Mouse (Mus musculus): Measurements from ENCODE around the gene Wdr82. TPM values are rescaled to one million over a fixed set of nuclear protein-coding genes. Genes with fewer than 3 reads are reported as not detected.

The Wdr82 gene
- polyA plus RNA-seq, 1 experiment from 2014 or later: 21.9 TPM

GRCm38 (mm10) chr9:106216971-106217370, 46.2 kb downstream of the Wdr82 start:
- 81% methylated on average over 7 of the region's 7 CpGs for WGBS
- no peak for ATAC-seq (replicated peaks; ENCODE audit: low FRiP score)
- no peak overlapping the region for H3K27ac ChIP-seq
- peaks cover 19% of the 10 kb centered on the region for H3K4me1 ChIP-seq
- H3K9me3 ChIP-seq (replicated peaks): no peaks in the 10 kb centered on the region
- H3K36me3 ChIP-seq: peaks cover 34% of the 10 kb centered on the region
- H3K9ac ChIP-seq: no peak overlapping the region
- no peak overlapping the region for H3K4me2 ChIP-seq
- H3K27me3 ChIP-seq: no peaks in the 10 kb centered on the region
- no peak overlapping the region for H3K4me3 ChIP-seq (replicated peaks)

- H3K27me3 ChIP-seq: peaks cover 14% of the 10 kb centered on the region
- peaks cover 30% of the 10 kb centered on the region for H3K4me1 ChIP-seq
- no peak overlapping the region for H3K9ac ChIP-seq
- no peak overlapping the region for H3K4me2 ChIP-seq
- no peaks in the 10 kb centered on the region for H3K36me3 ChIP-seq
- peak overlapping the region; percentile 43; the same call in 1 of the 2 replicates for H3K27ac ChIP-seq
- H3K9me3 ChIP-seq (replicated peaks): no peaks in the 10 kb centered on the region
- H3K4me3 ChIP-seq (replicated peaks): no peak overlapping the region
- peak; percentile 63 for ATAC-seq (replicated peaks; ENCODE audit: low FRiP score)
- WGBS: 22% methylated on average over 8 of the region's 8 CpGs
Observed at GRCm38 (mm10) chr9:106220894-106221523, 50.3 kb downstream of the Wdr82 start.

DNA sequence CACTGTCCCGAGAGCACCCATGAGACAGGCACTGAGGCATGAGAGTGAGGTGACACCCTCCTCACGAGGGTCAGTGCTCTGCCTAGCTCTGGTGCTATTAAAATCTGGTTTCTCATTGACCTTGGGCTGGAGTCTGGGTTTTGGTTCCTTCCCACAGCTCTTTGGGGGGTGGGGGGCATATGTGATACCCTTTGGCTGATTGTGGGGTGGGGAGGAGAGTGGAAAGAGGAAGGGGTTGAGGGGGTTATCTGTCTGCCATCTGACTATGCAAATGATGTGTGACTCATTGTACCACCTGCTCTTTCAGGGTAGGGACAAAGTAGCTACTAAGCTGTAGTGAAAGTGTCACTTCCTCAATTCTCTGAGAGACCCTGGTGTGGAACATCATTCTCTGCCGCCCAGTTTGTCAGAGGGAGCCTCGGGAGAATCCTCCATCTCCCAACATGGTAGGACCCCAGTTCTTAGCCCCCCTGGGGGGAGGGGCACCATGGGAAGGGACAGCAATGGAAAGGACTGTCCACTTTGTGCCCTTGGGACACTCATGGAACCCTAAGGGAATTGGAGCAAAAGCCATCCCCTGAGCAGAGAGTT, 51.6 kb downstream of the Wdr82 start, which contains the start of gene Tlr9:
Gene Tlr9, plus strand, starts transcription at position 338 of the 591 bp plus-strand sequence.
- H3K4me3 ChIP-seq (replicated peaks): no peak within 1 kb of the TSS
- H3K9ac ChIP-seq: no peak within 1 kb of the TSS
- H3K36me3 ChIP-seq: no peaks in the 10 kb centered on the region
- ATAC-seq (replicated peaks; ENCODE audit: low FRiP score): no peak
- H3K4me2 ChIP-seq: no peak within 1 kb of the TSS
- H3K27ac ChIP-seq: peak within 1 kb of the TSS; percentile 43
- WGBS: 47% methylated on average over 4 of the region's 4 CpGs
- peaks cover 36% of the 10 kb centered on the region for H3K4me1 ChIP-seq
- H3K9me3 ChIP-seq (replicated peaks): no peaks in the 10 kb centered on the region
- H3K27me3 ChIP-seq: peaks cover 20% of the 10 kb centered on the region

- Histone ChIP-seq H3K36me3 (no peaks in the 10 kb centered on the region), H3K9me3 (replicated peaks) (no peaks in the 10 kb centered on the region), H3K27ac (no peak overlapping the region), H3K27me3 (peaks cover 20% of the 10 kb centered on the region), H3K4me3 (replicated peaks) (no peak overlapping the region), H3K4me1 (peaks cover 36% of the 10 kb centered on the region), H3K9ac (no peak overlapping the region), H3K4me2 (no peak overlapping the region)
- 84% methylated on average over 4 of the region's 4 CpGs for WGBS
- ATAC-seq (replicated peaks; ENCODE audit: low FRiP score): no peak
Observed at GRCm38 (mm10) chr9:106222994-106223393, 52.3 kb downstream of the Wdr82 start.

DNA sequence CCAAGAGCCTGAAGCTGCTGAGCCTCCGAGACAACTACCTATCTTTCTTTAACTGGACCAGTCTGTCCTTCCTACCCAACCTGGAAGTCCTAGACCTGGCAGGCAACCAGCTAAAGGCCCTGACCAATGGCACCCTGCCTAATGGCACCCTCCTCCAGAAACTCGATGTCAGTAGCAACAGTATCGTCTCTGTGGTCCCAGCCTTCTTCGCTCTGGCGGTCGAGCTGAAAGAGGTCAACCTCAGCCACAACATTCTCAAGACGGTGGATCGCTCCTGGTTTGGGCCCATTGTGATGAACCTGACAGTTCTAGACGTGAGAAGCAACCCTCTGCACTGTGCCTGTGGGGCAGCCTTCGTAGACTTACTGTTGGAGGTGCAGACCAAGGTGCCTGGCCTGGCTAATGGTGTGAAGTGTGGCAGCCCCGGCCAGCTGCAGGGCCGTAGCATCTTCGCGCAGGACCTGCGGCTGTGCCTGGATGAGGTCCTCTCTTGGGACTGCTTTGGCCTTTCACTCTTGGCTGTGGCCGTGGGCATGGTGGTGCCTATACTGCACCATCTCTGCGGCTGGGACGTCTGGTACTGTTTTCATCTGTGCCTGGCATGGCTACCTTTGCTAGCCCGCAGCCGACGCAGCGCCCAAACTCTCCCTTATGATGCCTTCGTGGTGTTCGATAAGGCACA, 54.9 kb downstream of the Wdr82 start:
- no peaks in the 10 kb centered on the region for H3K36me3 ChIP-seq
- no peak for ATAC-seq (replicated peaks; ENCODE audit: low FRiP score)
- H3K27ac ChIP-seq: 0 out of 2 replicates have a peak overlapping the region, but pooled peaks have one; percentile 64
- peak overlapping the region; percentile 39 for H3K4me3 ChIP-seq (replicated peaks)
- H3K9me3 ChIP-seq (replicated peaks): no peaks in the 10 kb centered on the region
- 0 out of 2 replicates have a peak overlapping the region, but pooled peaks have one; percentile 21 for H3K9ac ChIP-seq
- peaks cover 20% of the 10 kb centered on the region for H3K27me3 ChIP-seq
- peaks cover 35% of the 10 kb centered on the region for H3K4me1 ChIP-seq
- WGBS: 48% methylated on average over 24 of the region's 24 CpGs
- peak overlapping the region; percentile 77 for H3K4me2 ChIP-seq

DNA sequence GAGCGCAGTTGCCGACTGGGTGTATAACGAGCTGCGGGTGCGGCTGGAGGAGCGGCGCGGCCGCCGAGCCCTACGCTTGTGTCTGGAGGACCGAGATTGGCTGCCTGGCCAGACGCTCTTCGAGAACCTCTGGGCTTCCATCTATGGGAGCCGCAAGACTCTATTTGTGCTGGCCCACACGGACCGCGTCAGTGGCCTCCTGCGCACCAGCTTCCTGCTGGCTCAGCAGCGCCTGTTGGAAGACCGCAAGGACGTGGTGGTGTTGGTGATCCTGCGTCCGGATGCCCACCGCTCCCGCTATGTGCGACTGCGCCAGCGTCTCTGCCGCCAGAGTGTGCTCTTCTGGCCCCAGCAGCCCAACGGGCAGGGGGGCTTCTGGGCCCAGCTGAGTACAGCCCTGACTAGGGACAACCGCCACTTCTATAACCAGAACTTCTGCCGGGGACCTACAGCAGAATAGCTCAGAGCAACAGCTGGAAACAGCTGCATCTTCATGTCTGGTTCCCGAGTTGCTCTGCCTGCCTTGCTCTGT, 55.5 kb downstream of the Wdr82 start:
- Histone ChIP-seq H3K4me3 (replicated peaks) (peak overlapping the region; percentile 39), H3K27ac (peak overlapping the region; percentile 64; the same call in 1 of the 2 replicates), H3K9me3 (replicated peaks) (no peaks in the 10 kb centered on the region), H3K9ac (0 out of 2 replicates have a peak overlapping the region, but pooled peaks have one; percentile 21), H3K4me1 (peaks cover 31% of the 10 kb centered on the region), H3K27me3 (peaks cover 20% of the 10 kb centered on the region), H3K4me2 (peak overlapping the region; percentile 77), H3K36me3 (no peaks in the 10 kb centered on the region)
- peak; percentile 72 for ATAC-seq (replicated peaks; ENCODE audit: low FRiP score)
- WGBS: 8% methylated on average over 34 of the region's 34 CpGs

DNA sequence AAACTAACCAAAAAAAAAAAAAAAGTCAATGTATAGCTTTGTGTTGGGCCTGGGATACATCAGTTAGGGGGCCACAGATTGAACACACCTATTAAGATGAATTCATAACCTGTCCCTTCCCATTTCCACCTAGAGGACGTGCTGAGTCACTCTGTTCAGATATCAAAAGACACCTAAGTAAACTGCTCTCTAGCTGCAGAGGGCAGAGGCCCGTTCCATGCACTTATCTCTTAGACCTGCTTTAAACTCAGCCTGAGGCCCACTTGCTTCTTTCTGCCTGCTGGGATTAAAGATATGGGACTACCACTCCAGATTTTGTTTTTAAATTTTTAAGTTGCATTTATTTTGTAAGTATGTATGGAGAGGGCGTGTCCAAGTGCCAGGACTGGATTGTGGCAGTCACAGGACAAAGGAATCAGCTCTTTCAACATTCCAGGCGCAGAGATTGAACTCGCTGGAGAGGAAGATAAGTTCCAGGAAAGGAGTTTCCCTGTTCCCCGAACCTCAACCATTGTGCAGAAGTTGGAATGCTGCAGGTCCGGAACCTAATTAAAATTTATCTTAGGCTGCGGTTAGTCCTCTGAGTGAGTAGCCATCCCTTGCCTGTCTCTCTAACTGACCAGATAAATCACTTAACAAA, 57.2 kb downstream of the Wdr82 start:
- no peak for ATAC-seq (replicated peaks; ENCODE audit: low FRiP score)
- Histone ChIP-seq H3K9me3 (replicated peaks) (no peaks in the 10 kb centered on the region), H3K4me3 (replicated peaks) (no peak overlapping the region), H3K27me3 (peaks cover 20% of the 10 kb centered on the region), H3K27ac (no peak overlapping the region), H3K9ac (no peak overlapping the region), H3K4me1 (peaks cover 16% of the 10 kb centered on the region), H3K4me2 (no peak overlapping the region), H3K36me3 (peaks cover 10% of the 10 kb centered on the region)
- 73% methylated on average over 8 of the region's 8 CpGs for WGBS

DNA sequence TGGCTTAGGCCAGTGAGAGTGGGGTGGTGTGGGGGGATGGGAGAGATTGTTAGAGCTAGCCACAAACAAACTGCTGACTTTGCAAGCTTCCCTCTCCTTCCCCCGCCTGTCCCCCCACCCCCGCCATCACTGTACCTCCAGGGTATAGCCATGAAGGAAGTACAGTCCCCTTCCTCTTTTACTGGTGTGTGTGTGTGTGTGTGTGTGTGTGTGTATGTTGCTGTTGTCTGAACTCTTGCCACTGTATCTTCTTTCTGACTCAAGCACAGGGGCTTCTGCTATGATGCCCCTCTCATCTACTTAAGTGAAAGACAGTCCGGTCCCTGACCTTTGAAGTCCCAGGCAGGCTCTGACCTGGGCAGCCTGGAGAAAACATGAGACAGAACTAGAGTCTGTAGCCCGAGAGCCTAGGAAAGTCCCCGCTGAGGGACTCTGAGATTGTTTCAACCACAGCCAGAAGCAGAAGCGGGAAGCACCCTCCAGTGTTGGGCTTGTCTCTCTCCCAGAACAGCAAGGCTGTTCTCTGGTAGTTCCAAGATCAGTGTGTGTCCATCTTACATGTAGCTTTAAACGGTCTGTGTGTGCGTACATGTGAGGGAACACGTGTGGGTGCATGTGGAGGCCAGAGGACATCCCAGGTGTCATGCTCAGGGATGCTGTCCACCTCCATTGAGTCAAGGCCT, 59.5 kb downstream of the Wdr82 start:
- no peak for ATAC-seq (replicated peaks; ENCODE audit: low FRiP score)
- peaks cover 33% of the 10 kb centered on the region for H3K36me3 ChIP-seq
- WGBS: 71% methylated on average over 9 of the region's 9 CpGs

GRCm38 (mm10) chr9:106230734-106231106, 60.0 kb downstream of the Wdr82 start:
- Histone ChIP-seq H3K4me2 (no peak overlapping the region), H3K9me3 (replicated peaks) (no peaks in the 10 kb centered on the region), H3K4me3 (replicated peaks) (no peak overlapping the region), H3K9ac (no peak overlapping the region), H3K27me3 (peaks cover 9% of the 10 kb centered on the region), H3K36me3 (peaks cover 39% of the 10 kb centered on the region), H3K27ac (no peak overlapping the region), H3K4me1 (peaks cover 17% of the 10 kb centered on the region)
- 52% methylated on average over 3 of the region's 3 CpGs for WGBS
- no peak for ATAC-seq (replicated peaks; ENCODE audit: low FRiP score)

More for the DNA sequence above, 59.5 kb downstream of the Wdr82 start:
- Histone ChIP-seq H3K4me3 (replicated peaks) (no peak overlapping the region), H3K4me2 (no peak overlapping the region), H3K9ac (no peak overlapping the region), H3K4me1 (peaks cover 14% of the 10 kb centered on the region), H3K27ac (no peak overlapping the region), H3K9me3 (replicated peaks) (no peaks in the 10 kb centered on the region), H3K27me3 (peaks cover 13% of the 10 kb centered on the region)

DNA sequence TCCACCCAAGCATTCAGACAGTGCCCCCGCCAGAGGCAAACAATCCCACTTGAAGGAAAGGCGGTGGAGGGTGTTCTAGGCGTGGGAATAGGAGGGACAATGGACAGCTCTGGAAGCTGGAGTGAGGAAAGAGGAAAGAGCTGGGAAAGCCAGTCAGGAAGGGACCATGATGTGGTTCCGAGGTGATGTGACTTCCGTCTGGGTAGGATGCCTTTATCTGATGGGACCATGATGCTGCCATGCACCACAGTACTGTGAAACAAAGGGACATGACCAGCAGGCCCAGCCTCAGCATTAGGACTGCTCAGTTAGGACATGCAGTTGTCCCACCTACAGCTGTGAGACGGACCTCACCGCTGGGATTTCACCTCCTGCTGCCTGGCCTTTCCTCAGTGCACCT, 60.5 kb downstream of the Wdr82 start:
- peaks cover 4% of the 10 kb centered on the region; the same call in 1 of the 2 replicates for H3K27me3 ChIP-seq
- no peak overlapping the region for H3K27ac ChIP-seq
- WGBS: 78% methylated on average over 7 of the region's 7 CpGs
- no peak overlapping the region for H3K9ac ChIP-seq
- no peak for ATAC-seq (replicated peaks; ENCODE audit: low FRiP score)
- H3K4me2 ChIP-seq: no peak overlapping the region
- no peaks in the 10 kb centered on the region for H3K9me3 ChIP-seq (replicated peaks)
- H3K4me1 ChIP-seq: peaks cover 15% of the 10 kb centered on the region
- H3K4me3 ChIP-seq (replicated peaks): no peak overlapping the region
- H3K36me3 ChIP-seq: peaks cover 44% of the 10 kb centered on the region

- H3K27ac ChIP-seq: no peak overlapping the region
- no peaks in the 10 kb centered on the region for H3K9me3 ChIP-seq (replicated peaks)
- WGBS: 87% methylated on average over 4 of the region's 4 CpGs
- H3K36me3 ChIP-seq: peaks cover 50% of the 10 kb centered on the region
- no peak overlapping the region for H3K9ac ChIP-seq
- no peak for ATAC-seq (replicated peaks; ENCODE audit: low FRiP score)
- H3K4me3 ChIP-seq (replicated peaks): no peak overlapping the region
- no peak overlapping the region for H3K4me2 ChIP-seq
- H3K4me1 ChIP-seq: peaks cover 12% of the 10 kb centered on the region
- H3K27me3 ChIP-seq: peaks cover 3% of the 10 kb centered on the region; the same call in 1 of the 2 replicates
Observed at GRCm38 (mm10) chr9:106231816-106232215, 61.1 kb downstream of the Wdr82 start.

All from kidney, embryonic 15.5 days (tissue).